Mouse (Mus musculus) right cerebral cortex, postnatal 14 days (tissue): ENCODE results near the gene Stom.

Experiments used
- DNase-seq: peaks from one replicate; pipeline ENCODE4 v3.0.0; 2022

The Stom gene

GRCm38 (mm10) chr2:35336388-35337280 lies at the start of gene Stom:
TSS of gene Stom (minus strand) at chr2:35336976.
- peak; percentile 99 for DNase-seq

DNA sequence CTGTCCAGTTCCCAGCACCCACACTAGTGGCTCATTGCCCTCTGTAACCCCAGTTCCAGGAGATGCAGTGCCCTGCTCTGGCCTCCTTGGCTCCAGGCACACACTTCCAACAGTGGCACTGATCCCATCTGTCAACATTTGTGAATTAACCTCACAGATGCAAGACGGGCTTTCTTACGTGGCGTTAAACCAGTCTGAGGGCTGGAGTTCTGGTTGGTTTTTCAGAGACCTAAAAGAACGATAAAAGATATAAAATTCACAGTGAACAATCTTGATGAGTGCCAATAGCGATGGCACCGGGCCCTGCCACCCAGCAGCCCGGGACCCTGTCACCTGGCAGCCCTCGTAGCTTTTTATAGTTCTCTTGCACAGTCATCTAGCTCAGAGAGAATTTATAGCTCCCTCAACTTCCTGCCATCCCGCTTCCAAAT lies 48.7 kb upstream of the Stom start:
- no peak for DNase-seq

DNA sequence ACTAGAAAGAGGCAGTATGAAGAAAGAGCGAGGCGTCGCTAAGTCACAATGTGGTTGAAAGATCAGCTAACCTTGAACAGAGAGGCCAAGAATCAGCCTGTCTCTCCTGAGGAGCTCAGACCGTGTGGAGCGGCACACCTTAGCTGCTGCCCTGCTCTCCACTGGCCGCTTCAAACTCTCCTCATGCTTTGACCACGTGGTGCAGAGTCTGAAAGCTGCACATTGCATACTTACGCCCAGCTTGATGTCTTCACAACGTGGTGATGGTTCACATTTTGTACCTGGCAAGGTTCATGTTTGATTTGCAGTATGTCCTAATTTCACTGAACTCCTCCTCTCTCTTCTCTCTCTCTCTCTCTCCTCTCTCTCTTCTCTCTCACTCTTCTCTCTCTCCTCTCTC lies 42.5 kb upstream of the Stom start:
- DNase-seq: no peak

- DNase-seq: no peak
Measured at GRCm38 (mm10) chr2:35377600-35377999, 40.8 kb upstream of the Stom start.

- DNase-seq: peak; percentile 35
Measured at GRCm38 (mm10) chr2:35373003-35373402, 36.2 kb upstream of the Stom start.

DNA sequence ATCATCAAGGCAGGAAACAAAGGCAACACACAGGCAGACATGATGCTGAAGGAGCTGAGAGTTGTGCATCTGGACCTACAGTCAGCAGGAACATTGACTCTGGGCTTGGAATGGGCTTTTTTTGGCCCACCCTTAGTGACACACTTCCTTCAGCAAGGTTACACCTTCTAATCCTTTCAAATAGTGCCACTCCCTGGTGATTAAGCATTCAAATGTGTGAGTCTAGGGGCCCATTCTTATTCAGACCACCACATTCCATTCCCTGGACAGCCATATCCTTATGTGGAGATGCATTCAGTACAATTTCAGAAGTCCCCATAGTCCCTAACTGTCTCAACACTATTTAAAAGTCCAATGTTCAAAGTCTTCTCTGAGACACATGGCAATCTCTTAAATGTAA lies 33.9 kb upstream of the Stom start:
- DNase-seq: no peak

GRCm38 (mm10) chr2:35367629-35368028 lies 30.9 kb upstream of the Stom start, which contains the start of gene 4930568D16Rik:
TSS of gene 4930568D16Rik (minus strand) at chr2:35367729.
- no peak for DNase-seq

- no peak for DNase-seq
Measured at GRCm38 (mm10) chr2:35349184-35349583, 12.4 kb upstream of the Stom start.

GRCm38 (mm10) chr2:35345984-35346383 lies 9.2 kb upstream of the Stom start:
- DNase-seq: no peak

- DNase-seq: no peak
Measured at GRCm38 (mm10) chr2:35342605-35343004, 5.8 kb upstream of the Stom start.

- DNase-seq: no peak
Measured at GRCm38 (mm10) chr2:35338707-35339106, 1.9 kb upstream of the Stom start.

DNA sequence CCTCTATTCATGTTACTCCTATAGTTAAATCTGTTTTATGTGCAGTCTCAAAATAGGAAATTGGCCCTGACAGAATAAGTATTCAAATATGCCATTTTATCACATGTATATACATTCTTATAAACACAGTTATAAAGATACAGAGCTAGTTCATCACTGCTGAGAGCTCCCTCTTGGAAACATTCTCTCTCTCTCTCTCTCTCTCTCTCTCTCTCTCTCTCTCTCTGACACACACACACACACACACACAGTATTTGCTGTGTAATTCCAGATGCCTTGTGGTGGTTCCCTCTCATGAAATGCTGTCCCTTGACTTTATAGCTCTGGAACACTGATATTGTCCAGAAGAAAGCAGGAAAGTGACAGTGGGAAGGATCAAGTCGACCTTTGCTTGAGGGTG lies 1.3 kb upstream of the Stom start:
- no peak for DNase-seq

DNA sequence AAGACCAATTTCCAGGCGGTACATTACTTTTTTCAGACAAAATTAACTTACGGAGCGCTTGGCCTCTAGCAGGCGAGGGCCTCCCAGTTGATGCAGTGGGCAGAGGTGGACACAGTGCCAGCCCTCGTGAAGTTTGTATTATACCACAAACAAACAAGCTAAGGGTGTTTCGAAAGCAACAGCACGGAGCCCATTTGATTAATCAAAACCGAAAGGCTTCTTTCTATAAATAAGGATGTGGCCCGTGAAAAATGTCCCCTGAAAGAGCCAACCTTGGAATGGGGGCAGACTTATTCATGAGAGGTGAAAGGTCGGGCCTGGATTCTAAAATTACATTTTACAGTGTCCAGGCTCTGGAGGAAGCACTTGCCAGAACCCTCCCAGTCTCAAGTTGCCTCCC lies 643 bp upstream of the Stom start:
- DNase-seq: no peak

GRCm38 (mm10) chr2:35335620-35336019 lies 1.2 kb downstream of the Stom start:
- no peak for DNase-seq

- no peak for DNase-seq
Measured at GRCm38 (mm10) chr2:35333670-35334069, 3.1 kb downstream of the Stom start.

GRCm38 (mm10) chr2:35331205-35331604 lies 5.6 kb downstream of the Stom start:
- no peak for DNase-seq

DNA sequence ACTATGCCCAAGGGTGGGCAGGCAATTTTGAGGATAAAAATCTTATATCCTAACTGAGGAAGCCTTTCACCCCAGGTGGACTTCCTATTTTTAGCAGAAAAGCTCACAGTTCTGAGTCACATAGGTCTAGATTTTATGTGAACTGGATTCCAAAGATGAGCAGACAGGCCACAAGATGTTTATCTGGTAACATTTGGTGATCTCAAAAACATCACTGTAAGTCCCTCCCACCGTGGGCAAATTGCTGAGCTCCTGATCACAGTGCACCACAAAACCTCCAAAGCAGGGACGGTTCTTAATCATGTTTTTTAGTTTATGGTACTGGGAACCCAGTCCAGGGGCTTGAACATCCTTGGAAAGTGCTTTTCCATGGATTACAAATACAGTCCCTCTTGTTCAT lies 7.7 kb downstream of the Stom start:
- no peak for DNase-seq

GRCm38 (mm10) chr2:35328064-35328792 lies 8.5 kb downstream of the Stom start:
- DNase-seq: no peak

DNA sequence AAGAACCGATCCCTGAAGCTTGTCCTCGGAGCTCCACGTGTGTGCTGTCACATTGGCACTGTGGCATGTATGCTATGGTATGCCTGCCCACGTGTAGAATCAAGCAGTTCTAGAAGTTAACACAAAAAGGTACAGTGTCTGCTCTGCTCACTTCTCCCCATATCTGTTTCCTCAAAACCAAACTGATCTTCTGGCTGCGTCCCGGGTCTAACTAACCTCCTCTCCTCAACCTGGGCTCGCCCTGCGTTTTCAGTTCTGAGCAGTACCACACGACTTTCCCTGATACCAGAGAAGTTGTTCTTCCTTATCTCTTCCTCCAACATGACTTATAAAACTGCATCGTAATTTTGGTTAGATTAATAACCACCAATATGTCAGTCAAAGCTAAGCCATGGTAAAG lies 9.2 kb downstream of the Stom start:
- no peak for DNase-seq

DNA sequence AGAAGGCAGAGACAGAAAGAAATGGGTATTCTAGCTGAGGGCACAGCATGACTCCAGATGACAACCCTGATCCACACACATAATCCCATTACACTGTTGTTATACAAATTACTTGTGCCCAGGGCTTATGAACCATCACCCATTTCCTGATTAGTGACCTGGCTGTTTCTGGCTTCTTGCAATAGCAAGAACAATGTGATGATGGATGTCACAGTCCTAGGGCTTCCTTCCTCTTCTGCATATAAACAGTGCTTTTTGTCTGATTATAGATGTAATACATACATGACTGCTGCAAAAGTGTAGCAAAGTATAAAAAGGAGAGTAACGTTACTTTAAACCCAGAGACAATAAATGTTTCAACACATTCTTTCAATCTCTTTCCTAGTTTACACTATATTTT lies 9.8 kb downstream of the Stom start:
- DNase-seq: no peak

GRCm38 (mm10) chr2:35325930-35326329 lies 10.8 kb downstream of the Stom start:
- DNase-seq: no peak

GRCm38 (mm10) chr2:35322404-35323164 lies 14.2 kb downstream of the Stom start:
- DNase-seq: no peak

GRCm38 (mm10) chr2:35320399-35320798 lies 16.4 kb downstream of the Stom start:
- DNase-seq: no peak
